ENCODE assay signal across 17 mouse cellular contexts in genomic region chr2:12318036-12318435, GRCm38 (mm10). TPM values are rescaled to one million over a fixed set of nuclear protein-coding genes. Genes with fewer than 3 reads are reported as not detected.
DNase-seq lines count a peak whose midpoint lies in the region; ATAC-seq lines count a peak whose summit lies in the region.
"Had no signal": no experiment of that assay in that cellular context is flagged by ENCODE, and none has a peak within 500 bp of the region (broad histone marks: within the 10 kb centered on the region; RNA-seq: fewer than 3 reads in every experiment).

No protein-coding gene starts in this region.

- peak; percentile 42 for DNase-seq in embryonic facial prominence, embryonic 14.5 days (ENCODE audit: low spot score)
- DNase-seq in embryonic facial prominence, embryonic 10.5 days (ENCODE audit: low spot score), result no peak
- DNase-seq in heart, adult 8-10 months (ENCODE audit: low spot score), result peak; percentile 50
- no peak for DNase-seq in heart, postnatal 25 days (ENCODE audit: low spot score)
- peak; percentile 20 for DNase-seq in 3T3-L1 (ENCODE audit: low read depth, low spot score)
- DNase-seq in gastrocnemius, postnatal 14 days, result peak; percentile 11
- no peak for DNase-seq in thymus, adult 18-20 months
- no peak for DNase-seq in cerebellum, adult 9-11 months
- DNase-seq: cerebellum, postnatal 25 days; kidney, adult 11 months; right cerebral cortex, postnatal 4 days; thymus, adult 2 months had no signal

- H3K4me3 ChIP-seq in embryonic facial prominence, embryonic 14.5 days (ENCODE audit: low read depth, low read length), result no peak overlapping the region
- no peak overlapping the region for H3K4me3 ChIP-seq in embryonic facial prominence, embryonic 10.5 days
- H3K4me3 ChIP-seq: embryonic facial prominence, embryonic 12.5 days; limb, embryonic 13.5 days; neural tube, embryonic 15.5 days had no signal

- H3K27me3 ChIP-seq in embryonic facial prominence, embryonic 14.5 days (replicated peaks; ENCODE audit: control insufficient read depth, insufficient read depth, low read length), result no peaks in the 10 kb centered on the region
- H3K27me3 ChIP-seq in embryonic facial prominence, embryonic 10.5 days (replicated peaks; ENCODE audit: low read depth, poor library complexity, severe bottlenecking), result no peaks in the 10 kb centered on the region
- H3K27me3 ChIP-seq: embryonic facial prominence, embryonic 12.5 days; limb, embryonic 13.5 days; neural tube, embryonic 15.5 days had no signal

- no peak for ATAC-seq in embryonic facial prominence, embryonic 14.5 days (ENCODE audit: low read depth)
- ATAC-seq: hindbrain, embryonic 16.5 days had no signal

- no peak overlapping the region for H3K27ac ChIP-seq in embryonic facial prominence, embryonic 14.5 days (replicated peaks; ENCODE audit: low read depth, low read length)
- H3K27ac ChIP-seq in embryonic facial prominence, embryonic 10.5 days (replicated peaks), result no peak overlapping the region
- H3K27ac ChIP-seq: embryonic facial prominence, embryonic 12.5 days; limb, embryonic 13.5 days; neural tube, embryonic 15.5 days had no signal

- H3K9ac ChIP-seq in embryonic facial prominence, embryonic 14.5 days (ENCODE audit: low read depth, low read length), result no peak overlapping the region
- H3K9ac ChIP-seq: embryonic facial prominence, embryonic 12.5 days; limb, embryonic 13.5 days; neural tube, embryonic 15.5 days had no signal

- intact Hi-C loops in heart, postnatal 25 days (cut with DNase I), result no loop called here
- intact Hi-C loops in gastrocnemius, postnatal 14 days (cut with DNase I; ENCODE audit: low total_unique reads), result no loop called here

- H3K36me3 ChIP-seq in embryonic facial prominence, embryonic 14.5 days (ENCODE audit: control insufficient read depth, insufficient read depth, low read length), result no peaks in the 10 kb centered on the region
- no peaks in the 10 kb centered on the region for H3K36me3 ChIP-seq in embryonic facial prominence, embryonic 10.5 days (replicated peaks)
- H3K36me3 ChIP-seq: embryonic facial prominence, embryonic 12.5 days; limb, embryonic 13.5 days; neural tube, embryonic 15.5 days had no signal

- WGBS in embryonic facial prominence, embryonic 14.5 days, result 60% methylated on average over 4 of the region's 4 CpGs
- WGBS in embryonic facial prominence, embryonic 10.5 days, result 90% methylated on average over 4 of the region's 4 CpGs

- no peaks in the 10 kb centered on the region for H3K9me3 ChIP-seq in embryonic facial prominence, embryonic 14.5 days (ENCODE audit: control insufficient read depth, low read length)
- no peaks in the 10 kb centered on the region for H3K9me3 ChIP-seq in embryonic facial prominence, embryonic 10.5 days
- H3K9me3 ChIP-seq: embryonic facial prominence, embryonic 12.5 days; limb, embryonic 13.5 days; neural tube, embryonic 15.5 days had no signal

- H3K4me1 ChIP-seq in embryonic facial prominence, embryonic 14.5 days (ENCODE audit: control insufficient read depth, insufficient read depth, low read length), result peaks cover 8% of the 10 kb centered on the region
- H3K4me1 ChIP-seq in embryonic facial prominence, embryonic 10.5 days, result peaks cover 8% of the 10 kb centered on the region; the same call in 1 of the 2 replicates

- H3K4me2 ChIP-seq in embryonic facial prominence, embryonic 14.5 days (ENCODE audit: low read depth, low read length), result no peak overlapping the region
- H3K4me2 ChIP-seq: embryonic facial prominence, embryonic 12.5 days; limb, embryonic 13.5 days; midbrain, embryonic 11.5 days; neural tube, embryonic 15.5 days had no signal

RNA-seq across cellular contexts. Expression of gene Itga8, which starts 16.3 kb away (rescaled TPM):
- 15.7 and 16.4 TPM in 2 replicates for polyA plus RNA-seq in embryonic facial prominence, embryonic 14.5 days (2014; fragmentation: Nextera tagmentation; extraction: Ambion mirVana)
- polyA plus RNA-seq in embryonic facial prominence, embryonic 10.5 days (2016; fragmentation: Nextera tagmentation; extraction: Ambion mirVana), result 8.0 and 8.3 TPM in 2 replicates
- total RNA-seq in heart, adult 8-10 months (2022), result 1 to 10 TPM; 2.8 to 7.7 (median 3.9) TPM
- 1 to 10 TPM; 7.4 to 7.7 TPM for total RNA-seq in heart, postnatal 25 days (2021)
- total RNA-seq in gastrocnemius, postnatal 14 days (2021), result 1 to 10 TPM; 3.4 to 5.0 TPM

Comparison
In these comparisons a context has a peak if more than half of its experiments do, and no peak if none do; other contexts are left out.
1. DNase-seq: peak in embryonic facial prominence, embryonic 14.5 days (single experiment), heart, adult 8-10 months (single experiment), 3T3-L1 (single experiment) and gastrocnemius, postnatal 14 days (single experiment); none in embryonic facial prominence, embryonic 10.5 days (single experiment), heart, postnatal 25 days (single experiment), thymus, adult 18-20 months (0 of 2) and cerebellum, adult 9-11 months (single experiment).